Mouse (Mus musculus) hindbrain, embryonic 14.5 days (tissue): ENCODE results near the gene Gm20431. TPM values are rescaled to one million over a fixed set of nuclear protein-coding genes. Genes with fewer than 3 reads are reported as not detected.
A peak's percentile ranks its signal among the peaks of the same experiment; 100 is the strongest.

ENCODE experiments used
- ATAC-seq: fragments of 200-750 bp; cut with Nextera tagmentation; 2 replicates; pipeline ENCODE4 v1.8.0; 2017; ENCODE audit warnings: moderate number of reproducible peaks, mild to moderate bottlenecking, moderate TSS enrichment, moderate library complexity; ENCODE audit not compliant: low FRiP score
- DNase-seq: peaks from one replicate; pipeline ENCODE4 v3.0.0-alpha.2; 2015; ENCODE audit warnings: low spot score
- H3K27ac ChIP-seq: fragments of 300-500 bp; sonication (generic); 2 replicates; pipeline ENCODE4 v1.5.1; 2014; ENCODE audit warnings: mild to moderate bottlenecking, moderate library complexity
- H3K27me3 ChIP-seq: fragments of 300-500 bp; sonication (generic); 2 replicates; pipeline ENCODE4 v1.6.1; 2014; ENCODE audit warnings: mild to moderate bottlenecking, low read length, mixed read lengths; ENCODE audit not compliant: control insufficient read depth, insufficient read depth
- H3K36me3 ChIP-seq: fragments of 300-500 bp; sonication (generic); replicated peaks from 2 replicates; pipeline ENCODE4 v1.6.1; 2014; ENCODE audit not compliant: control insufficient read depth, insufficient read depth
- H3K4me1 ChIP-seq: fragments of 300-500 bp; sonication (generic); replicated peaks from 2 replicates; pipeline ENCODE4 v1.6.1; 2014; ENCODE audit warnings: antibody characterized with exemption, low read length, mixed read lengths; ENCODE audit not compliant: control insufficient read depth, insufficient read depth
- H3K4me2 ChIP-seq: fragments of 300-500 bp; sonication (generic); replicated peaks from 2 replicates; pipeline ENCODE4 v1.6.1; 2014; ENCODE audit warnings: mild to moderate bottlenecking, moderate library complexity
- H3K4me3 ChIP-seq: fragments of 300-500 bp; sonication (generic); replicated peaks from 2 replicates; pipeline ENCODE4 v1.5.1; 2014; ENCODE audit warnings: mild to moderate bottlenecking, low read length
- H3K9ac ChIP-seq: fragments of 300-500 bp; sonication (generic); 2 replicates; pipeline ENCODE4 v1.6.1; 2014
- H3K9me3 ChIP-seq: fragments of 300-500 bp; sonication (generic); 2 replicates; pipeline ENCODE4 v1.6.1; 2016; ENCODE audit warnings: low read length; ENCODE audit not compliant: control insufficient read depth
- WGBS: fragments of 180-500 bp; shearing (Covaris S2); extraction: QIAGEN DNeasy Blood & Tissue Kit; methylation state at CpG from one replicate; pipeline ENCODE4 v1.1.7; 2014; 5-methylcytosine and 5-hydroxymethylcytosine counted together
- microRNA-seq: library from miRNA; unstranded; fragments of <30 nt; microRNA quantifications from one replicate; pipeline ENCODE4, GENCODE M21; 2016
- polyA plus RNA-seq: library from polyadenylated mRNA; unstranded; fragments of >200 nt; fragmentation: Nextera tagmentation; extraction: Ambion mirVana; gene quantifications from 2 replicates; pipeline ENCODE4 v1.2.1, GENCODE M21; 2014

The Gm20431 gene
- polyA plus RNA-seq, 1 experiment from 2014 or later = 19.8 TPM

- DNase-seq (no peak), ATAC-seq (no peak)
- Histone ChIP-seq H3K27ac (no peak overlapping the region), H3K4me3 (no peak overlapping the region), H3K36me3 (no peaks in the 10 kb centered on the region), H3K9me3 (no peaks in the 10 kb centered on the region), H3K4me2 (no peak overlapping the region), H3K9ac (no peak overlapping the region), H3K27me3 (no peaks in the 10 kb centered on the region; the same call in 1 of the 2 replicates), H3K4me1 (peaks cover 18% of the 10 kb centered on the region)
- WGBS = 76% methylated on average over 13 of the region's 13 CpGs
These were observed 96.6 kb downstream of the Gm20431 start for GRCm38 (mm10) chr2:167564551-167565311.

- DNase-seq = no peak
- Histone ChIP-seq H3K4me1 (peaks cover 23% of the 10 kb centered on the region), H3K27me3 (no peaks in the 10 kb centered on the region; the same call in 1 of the 2 replicates), H3K9ac (no peak overlapping the region), H3K9me3 (no peaks in the 10 kb centered on the region), H3K4me3 (no peak overlapping the region), H3K27ac (no peak overlapping the region), H3K4me2 (no peak overlapping the region), H3K36me3 (no peaks in the 10 kb centered on the region)
- ATAC-seq = no peak
- 48% methylated on average over 12 of the region's 12 CpGs for WGBS
These were observed 97.6 kb downstream of the Gm20431 start for GRCm38 (mm10) chr2:167563703-167564102.

- Histone ChIP-seq H3K36me3 (no peaks in the 10 kb centered on the region), H3K4me3 (no peak overlapping the region), H3K4me1 (peaks cover 23% of the 10 kb centered on the region), H3K27ac (no peak overlapping the region), H3K9me3 (no peaks in the 10 kb centered on the region), H3K9ac (no peak overlapping the region), H3K4me2 (no peak overlapping the region), H3K27me3 (no peaks in the 10 kb centered on the region; the same call in 1 of the 2 replicates)
- 78% methylated on average over 5 of the region's 5 CpGs for WGBS
- no peak for DNase-seq
- ATAC-seq = no peak
These were observed 98.3 kb downstream of the Gm20431 start for GRCm38 (mm10) chr2:167563035-167563434.

GRCm38 (mm10) chr2:167562101-167562500 is 99.2 kb downstream of the Gm20431 start:
- Histone ChIP-seq H3K4me1 (peaks cover 23% of the 10 kb centered on the region), H3K9me3 (no peaks in the 10 kb centered on the region), H3K4me2 (no peak overlapping the region), H3K9ac (no peak overlapping the region; the same call in 1 of the 2 replicates), H3K27ac (no peak overlapping the region), H3K27me3 (no peaks in the 10 kb centered on the region; the same call in 1 of the 2 replicates), H3K4me3 (no peak overlapping the region), H3K36me3 (no peaks in the 10 kb centered on the region)
- ATAC-seq = no peak
- WGBS = 43% methylated on average over 8 of the region's 8 CpGs
- DNase-seq = no peak

- DNase-seq = no peak
- H3K36me3 ChIP-seq = no peaks in the 10 kb centered on the region
- no peaks in the 10 kb centered on the region for H3K9me3 ChIP-seq
- no peak overlapping the region for H3K27ac ChIP-seq
- H3K4me3 ChIP-seq = no peak overlapping the region; the same call in 1 of the 2 replicates
- H3K4me2 ChIP-seq = peak overlapping the region; percentile 42
- H3K4me1 ChIP-seq = 0 out of 2 replicates have a peak, but pooled peaks cover 14% of the 10 kb centered on the region
- H3K27me3 ChIP-seq = no peaks in the 10 kb centered on the region; the same call in 1 of the 2 replicates
- peak overlapping the region; percentile 51 for H3K9ac ChIP-seq
- WGBS = 8% methylated on average over 26 of the region's 27 CpGs
- ATAC-seq = no peak
These were observed 101.9 kb downstream of the Gm20431 start for GRCm38 (mm10) chr2:167559413-167559812.

Small RNAs within 50 kb of the gene (microRNA-seq; reads per million reads assigned to microRNA genes)
- gene Gm22355 = not detected

Other genes with a start within 250 kb of the Gm20431 start
- 17.9 and 22.6 TPM in 2 replicates for gene Slc9a8, start 239.8 kb downstream of the Gm20431 start, polyA plus RNA-seq
- 110 and 115 TPM in 2 replicates for gene Rnf114, start 168.9 kb downstream of the Gm20431 start, polyA plus RNA-seq
- gene Spata2, start 168.6 kb downstream of the Gm20431 start, polyA plus RNA-seq = 27.3 and 29.6 TPM in 2 replicates
- gene Snai1, start 123.3 kb downstream of the Gm20431 start, polyA plus RNA-seq = 5.5 and 7.5 TPM in 2 replicates
- gene Ube2v1, start 29.4 kb downstream of the Gm20431 start, polyA plus RNA-seq = 302 and 313 TPM in 2 replicates
- 3.5 and 3.6 TPM in 2 replicates for gene Cebpb, start 27.4 kb upstream of the Gm20431 start, polyA plus RNA-seq
- gene Tmem189, start 28.3 kb upstream of the Gm20431 start, polyA plus RNA-seq = 33.9 and 37.5 TPM in 2 replicates